Mouse (Mus musculus) spleen, adult 2 months (tissue): ENCODE results near the gene Ctnnd2. TPM values are rescaled to one million over a fixed set of nuclear protein-coding genes. Genes with fewer than 3 reads are reported as not detected.

Experiments used
- DNase-seq, 2 experiments: peaks; one replicate each; pipeline versions ENCODE4 v3.0.0 to v3.0.0-alpha.2; 2012 to 2021; ENCODE audit warnings: low spot score in 2 of 2, low read depth in 1 of 2
- H3K27ac ChIP-seq: fragments of 200-500 bp; 2 replicates; pipeline ENCODE4 v1.5.1; 2012; ENCODE audit warnings: low read length, inconsistent platforms; ENCODE audit not compliant: insufficient read depth
- H3K27me3 ChIP-seq: fragments of 200-500 bp; 2 replicates; pipeline ENCODE4 v1.6.1; 2012; ENCODE audit warnings: mild to moderate bottlenecking, moderate library complexity, low read length, inconsistent platforms; ENCODE audit not compliant: control insufficient read depth, insufficient read depth
- H3K36me3 ChIP-seq: fragments of 200-500 bp; 2 replicates; pipeline ENCODE4 v1.6.1; 2012; ENCODE audit warnings: mild to moderate bottlenecking, low read length, inconsistent platforms; ENCODE audit not compliant: control insufficient read depth, insufficient read depth
- H3K4me1 ChIP-seq: fragments of 200-500 bp; 2 replicates; pipeline ENCODE4 v1.6.1; 2011; ENCODE audit warnings: inconsistent platforms; ENCODE audit not compliant: control insufficient read depth, insufficient read depth, insufficient read length
- H3K4me3 ChIP-seq: fragments of 200-500 bp; 2 replicates; pipeline ENCODE4 v1.5.1; 2011; ENCODE audit warnings: mild to moderate bottlenecking, inconsistent platforms; ENCODE audit not compliant: insufficient read depth, insufficient read length; ENCODE audit errors: extremely low read depth
- CTCF ChIP-seq: fragments of 200-500 bp; IDR thresholded peaks from 2 replicates; pipeline ENCODE4 v1.5.1; 2011; ENCODE audit warnings: mild to moderate bottlenecking, inconsistent platforms; ENCODE audit not compliant: insufficient read depth, insufficient read length, insufficient replicate concordance; ENCODE audit errors: extremely low read depth
- POLR2A ChIP-seq: fragments of 200-500 bp; IDR thresholded peaks from 2 replicates; pipeline ENCODE4 v1.6.1; 2011; ENCODE audit warnings: low read depth, low read length, inconsistent platforms
- WGBS: fragments of 180-500 bp; shearing (Covaris S2); methylation state at CpG from one replicate; pipeline ENCODE4 v1.1.7; 2018; 5-methylcytosine and 5-hydroxymethylcytosine counted together
- polyA plus RNA-seq: library from polyadenylated mRNA; depleted of rRNA; stranded (reverse); fragments of >200 nt; gene quantifications from 2 replicates; pipeline ENCODE4 v1.2.3, GENCODE M21; 2012

The Ctnnd2 gene
- polyA plus RNA-seq, 1 experiment, result 1.2 TPM

DNA sequence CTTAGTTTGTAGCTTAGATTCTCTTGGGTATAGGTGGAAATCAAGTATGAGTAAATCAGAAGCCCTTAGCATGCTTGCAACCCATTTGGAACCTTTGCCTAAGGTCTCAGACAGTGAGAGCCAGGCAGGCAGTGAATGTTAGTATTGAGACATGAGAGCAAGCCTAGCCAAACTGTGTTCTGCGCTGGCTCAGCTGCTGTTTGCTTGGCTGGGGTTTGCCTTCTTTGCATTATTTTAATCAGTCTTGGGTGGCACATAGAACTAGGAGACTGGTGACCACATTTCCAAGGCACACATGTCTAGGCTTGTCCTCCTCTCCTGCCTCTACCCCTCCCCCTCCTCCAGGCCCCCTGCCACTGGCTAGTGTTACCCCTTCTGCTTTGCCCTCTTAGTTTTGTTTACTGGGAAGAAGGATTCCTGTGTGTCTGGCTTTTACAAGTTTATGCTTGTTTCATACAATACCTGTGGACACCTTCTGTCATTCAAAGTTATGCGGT is 381.6 kb downstream of the Ctnnd2 start:
- H3K4me1 ChIP-seq, result no peaks in the 10 kb centered on the region
- no peak overlapping the region for H3K27ac ChIP-seq
- 94% methylated on average over 2 of the region's 2 CpGs for WGBS
- no peaks in the 10 kb centered on the region for H3K36me3 ChIP-seq
- TF ChIP-seq CTCF, result no peak
- no peak for TF ChIP-seq POLR2A
- no peak overlapping the region for H3K4me3 ChIP-seq
- no peaks in the 10 kb centered on the region for H3K27me3 ChIP-seq
- DNase-seq, result no peak

DNA sequence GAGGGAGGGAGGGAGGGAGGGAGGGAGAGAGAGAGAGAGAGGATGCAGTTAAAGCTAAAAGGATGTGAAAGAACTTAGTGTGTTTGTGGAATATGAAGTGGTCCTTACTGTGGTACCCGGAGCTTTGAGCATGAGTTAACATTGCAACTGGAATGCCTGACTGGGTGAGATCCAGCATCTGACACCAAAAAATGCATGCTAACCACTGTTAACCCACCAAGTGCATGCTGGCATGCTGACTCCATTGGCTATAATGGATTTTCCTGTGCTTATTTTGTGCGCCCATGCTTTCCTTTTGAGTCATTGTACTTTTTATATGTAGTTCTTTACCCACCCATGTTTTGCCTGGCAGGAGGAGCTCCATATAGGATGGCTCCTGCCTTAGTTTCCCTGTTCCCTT is 383.4 kb downstream of the Ctnnd2 start:
- Histone ChIP-seq H3K27me3 (no peaks in the 10 kb centered on the region), H3K36me3 (no peaks in the 10 kb centered on the region), H3K27ac (no peak overlapping the region), H3K4me3 (no peak overlapping the region), H3K4me1 (no peaks in the 10 kb centered on the region)
- TF ChIP-seq POLR2A (no peak), CTCF (no peak)
- 89% methylated on average over 2 of the region's 2 CpGs for WGBS
- no peak for DNase-seq

DNA sequence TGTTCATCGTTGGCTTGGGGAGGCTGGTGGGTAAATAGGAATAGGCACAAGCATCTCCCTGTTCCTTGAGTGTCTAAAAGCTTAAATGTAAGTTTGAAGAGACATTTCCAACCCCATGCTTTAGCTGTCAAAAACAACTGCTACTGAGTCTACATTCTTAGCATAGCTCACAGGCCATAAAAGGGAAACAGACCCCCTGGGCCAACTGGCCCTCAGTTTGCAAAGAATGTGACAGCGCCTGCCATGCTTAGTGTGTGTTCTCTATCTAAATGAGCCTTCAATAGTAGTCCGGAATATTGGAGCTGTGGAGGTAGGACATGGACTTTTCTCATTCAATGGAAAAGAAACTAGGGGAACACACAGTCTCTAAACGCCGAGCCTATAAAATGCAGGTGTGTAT is 390.0 kb downstream of the Ctnnd2 start:
- DNase-seq, result no peak
- Histone ChIP-seq H3K36me3 (no peaks in the 10 kb centered on the region), H3K27me3 (no peaks in the 10 kb centered on the region), H3K27ac (no peak overlapping the region), H3K4me1 (no peaks in the 10 kb centered on the region), H3K4me3 (no peak overlapping the region)
- WGBS, result 90% methylated on average over 5 of the region's 5 CpGs
- TF ChIP-seq POLR2A (no peak), CTCF (no peak)

DNA sequence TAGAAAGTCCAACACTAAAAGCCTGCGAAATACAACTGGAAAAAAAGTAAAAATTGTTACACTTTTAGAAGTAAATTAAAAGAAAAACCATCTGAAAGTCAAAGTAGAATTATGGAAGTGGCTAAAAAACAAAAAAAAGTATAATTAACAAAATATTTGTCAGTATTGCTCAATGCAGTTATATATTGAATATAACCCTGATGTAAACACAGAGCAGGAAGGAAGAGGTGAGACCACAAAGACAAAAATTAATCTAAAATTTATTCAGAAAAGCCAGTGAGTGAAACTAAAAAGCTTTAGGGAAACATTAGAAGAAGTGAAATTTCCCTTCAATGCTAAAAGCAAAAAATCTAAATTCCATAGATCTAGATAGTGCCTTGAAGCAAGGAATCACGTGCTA is 392.2 kb downstream of the Ctnnd2 start:
- no peaks in the 10 kb centered on the region for H3K27me3 ChIP-seq
- no peaks in the 10 kb centered on the region for H3K36me3 ChIP-seq
- no peak for DNase-seq
- WGBS, result 63% methylated on average over 2 of the region's 2 CpGs
- TF ChIP-seq CTCF (no peak), POLR2A (no peak)
- no peak overlapping the region for H3K27ac ChIP-seq
- no peak overlapping the region for H3K4me3 ChIP-seq
- no peaks in the 10 kb centered on the region for H3K4me1 ChIP-seq

DNA sequence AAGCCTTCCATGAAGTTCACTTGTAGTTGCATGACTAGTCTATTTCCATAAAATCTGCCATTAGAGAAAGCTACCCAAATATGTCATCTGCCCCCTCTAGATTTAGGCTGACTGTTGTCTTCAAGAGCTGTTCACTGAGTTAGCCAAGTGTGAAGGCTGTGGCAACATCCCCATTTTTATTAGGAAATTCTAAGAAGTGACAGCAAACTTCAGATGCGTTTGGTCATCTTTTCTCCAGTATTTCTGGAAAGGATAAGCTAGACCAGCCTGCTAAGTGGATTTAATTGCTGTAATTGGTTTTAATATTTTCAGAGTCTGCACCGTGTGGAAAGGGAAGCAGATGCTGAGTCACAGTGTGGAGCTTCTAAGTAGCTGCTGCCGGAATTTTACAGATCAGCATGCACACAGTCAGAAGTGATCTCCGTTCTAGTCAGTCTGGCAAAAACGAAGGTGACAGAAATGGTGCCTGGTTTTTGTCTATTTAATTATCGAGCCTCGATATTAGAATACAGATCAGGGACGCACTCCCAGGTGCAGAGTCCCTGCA is 397.9 kb downstream of the Ctnnd2 start:
- Histone ChIP-seq H3K36me3 (no peaks in the 10 kb centered on the region), H3K4me3 (no peak overlapping the region), H3K4me1 (no peaks in the 10 kb centered on the region), H3K27ac (no peak overlapping the region), H3K27me3 (no peaks in the 10 kb centered on the region)
- 78% methylated on average over 8 of the region's 8 CpGs for WGBS
- no peak for TF ChIP-seq POLR2A
- no peak for DNase-seq

DNA sequence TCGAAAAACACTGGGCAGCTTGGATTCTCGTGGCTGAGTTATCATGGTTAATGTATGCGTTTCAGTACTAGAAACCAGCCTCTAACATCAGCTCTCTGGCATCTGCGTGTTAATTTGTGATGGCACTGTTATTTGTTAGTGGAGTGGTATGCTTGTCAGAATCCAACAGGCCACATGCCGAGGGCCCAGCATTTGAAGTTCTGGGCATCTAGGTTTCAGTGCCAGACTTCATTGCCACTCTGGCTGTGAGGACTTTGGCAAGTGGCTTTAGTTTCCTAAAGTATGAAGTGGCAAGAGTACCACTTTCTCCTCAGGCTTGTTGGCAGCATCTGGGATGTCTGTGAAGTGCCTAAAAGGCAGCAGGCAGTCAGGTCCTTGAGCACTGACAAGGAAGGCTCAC is 415.1 kb downstream of the Ctnnd2 start:
- DNase-seq, result no peak
- no peaks in the 10 kb centered on the region for H3K27me3 ChIP-seq
- H3K27ac ChIP-seq, result no peak overlapping the region
- H3K4me1 ChIP-seq, result no peaks in the 10 kb centered on the region
- H3K4me3 ChIP-seq, result no peak overlapping the region
- H3K36me3 ChIP-seq, result no peaks in the 10 kb centered on the region
- WGBS, result 93% methylated on average over 5 of the region's 5 CpGs
- TF ChIP-seq CTCF, result no peak
- no peak for TF ChIP-seq POLR2A

DNA sequence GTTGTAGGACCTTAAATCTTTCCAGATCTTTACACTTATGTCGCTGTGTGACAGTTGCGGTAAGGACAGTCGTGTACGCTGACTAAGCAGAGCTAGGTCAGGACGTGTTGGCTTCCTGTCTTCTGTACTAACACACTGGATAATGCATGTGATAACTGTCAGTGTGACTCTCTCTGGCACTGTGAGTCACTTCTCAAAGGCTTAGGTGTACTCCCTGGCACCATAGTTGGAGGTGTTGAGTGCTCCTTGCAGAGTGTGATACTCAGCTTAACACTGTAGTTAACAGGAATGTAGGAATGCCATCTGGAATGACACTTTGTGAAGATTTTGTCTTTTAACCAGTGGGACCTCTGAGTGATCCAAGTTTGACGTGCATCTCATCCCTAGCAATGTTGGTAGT is 418.5 kb downstream of the Ctnnd2 start:
- Histone ChIP-seq H3K27me3 (no peaks in the 10 kb centered on the region), H3K4me3 (no peak overlapping the region), H3K4me1 (no peaks in the 10 kb centered on the region), H3K27ac (no peak overlapping the region), H3K36me3 (no peaks in the 10 kb centered on the region)
- WGBS, result 96% methylated on average over 6 of the region's 6 CpGs
- TF ChIP-seq CTCF (no peak), POLR2A (no peak)
- DNase-seq, result no peak
